ENCODE assay signal across 29 mouse cellular contexts in the genomic region with DNA sequence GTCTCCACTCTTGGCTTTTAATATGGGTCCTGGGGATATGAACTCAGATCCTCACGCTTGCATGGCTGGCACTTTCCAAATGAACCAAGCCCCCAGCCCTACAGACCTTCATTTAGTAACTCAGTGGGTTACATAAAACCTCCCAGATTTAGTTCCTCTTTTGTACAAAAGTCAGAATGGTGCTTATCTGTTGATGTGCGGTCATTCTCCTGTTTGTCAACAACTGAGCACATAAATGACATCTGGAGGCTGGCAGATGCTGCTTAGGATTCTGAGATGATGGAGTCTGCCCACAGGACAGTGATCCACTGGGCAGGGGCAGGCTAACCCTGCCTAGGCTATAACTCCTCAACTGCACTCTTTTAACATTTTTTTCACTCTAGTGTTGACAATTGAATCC. TPM values are rescaled to one million over a fixed set of nuclear protein-coding genes. Genes with fewer than 3 reads are reported as not detected.
DNase-seq lines count a peak whose midpoint lies in the region; ATAC-seq and TF ChIP-seq lines count a peak whose summit lies in the region.
"Had no signal": no experiment of that assay in that cellular context is flagged by ENCODE, and none has a peak within 500 bp of the region (broad histone marks: within the 10 kb centered on the region; RNA-seq: fewer than 3 reads in every experiment).

No protein-coding gene starts in this region.

- H3K9me3 ChIP-seq in MEL (replicated peaks; ENCODE audit: insufficient read depth, low read length) = no peaks in the 10 kb centered on the region
- H3K9me3 ChIP-seq in midbrain, embryonic 10.5 days (replicated peaks) = no peaks in the 10 kb centered on the region; the same call in 1 of the 2 replicates
- H3K9me3 ChIP-seq: hindbrain, embryonic 10.5 days; hindbrain, embryonic 13.5 days; intestine, embryonic 15.5 days had no signal

- 85% methylated on average over 2 of the region's 2 CpGs for WGBS in midbrain, embryonic 10.5 days

- DNase-seq in 416B (ENCODE audit: low read depth) = peak; percentile 26
- DNase-seq in MEL (ENCODE audit: low read depth, low spot score) = peak; percentile 52
- no peak for DNase-seq in lung, postnatal 10 days
- DNase-seq in frontal cortex, adult 2 months (ENCODE audit: extremely low spot score in 1 of 2, low spot score in 1 of 2) = no peak
- DNase-seq in midbrain, embryonic 10.5 days (ENCODE audit: low spot score) = no peak
- DNase-seq: adrenal gland, adult 2 months; adrenal gland, postnatal 14 days; cerebellum, adult 11 months; cerebellum, adult 2 months; cerebellum, adult 9-11 months; cerebellum, postnatal 25 days; forebrain, postnatal 0 days; gastrocnemius, postnatal 25 days; heart, postnatal 36 days; kidney, adult 11 months had no signal

- H3K27ac ChIP-seq in MEL (ENCODE audit: control insufficient read depth, low read depth, low read length) = no peak overlapping the region
- no peak overlapping the region for H3K27ac ChIP-seq in midbrain, embryonic 10.5 days (replicated peaks)
- H3K27ac ChIP-seq: hindbrain, embryonic 10.5 days; hindbrain, embryonic 13.5 days; intestine, embryonic 15.5 days had no signal

- peaks cover 1 to 2% of the 10 kb centered on the region in 2 experiments; a peak in 2 of 4 replicates for H3K27me3 ChIP-seq in MEL (ENCODE audit: control insufficient read depth in 1 of 2, insufficient read depth in 2 of 2, low read length in 2 of 2)
- H3K27me3 ChIP-seq in midbrain, embryonic 10.5 days (ENCODE audit: low read depth, poor library complexity, severe bottlenecking) = no peaks in the 10 kb centered on the region
- H3K27me3 ChIP-seq: hindbrain, embryonic 13.5 days; intestine, embryonic 15.5 days had no signal

- no peaks in the 10 kb centered on the region for H3K36me3 ChIP-seq in MEL (ENCODE audit: control insufficient read depth in 1 of 2, insufficient read depth in 2 of 2, low read length in 2 of 2)
- no peaks in the 10 kb centered on the region for H3K36me3 ChIP-seq in midbrain, embryonic 10.5 days
- H3K36me3 ChIP-seq: hindbrain, embryonic 10.5 days; hindbrain, embryonic 13.5 days; intestine, embryonic 15.5 days had no signal

- H3K4me1 ChIP-seq in MEL (ENCODE audit: control insufficient read depth in 1 of 2, insufficient read depth in 2 of 2, low read length in 2 of 2) = no peaks in the 10 kb centered on the region
- 0 out of 2 replicates have a peak, but pooled peaks cover 3% of the 10 kb centered on the region for H3K4me1 ChIP-seq in midbrain, embryonic 10.5 days
- H3K4me1 ChIP-seq: hindbrain, embryonic 10.5 days; hindbrain, embryonic 13.5 days; intestine, embryonic 15.5 days had no signal

- H3K79me2 ChIP-seq in MEL (ENCODE audit: control insufficient read depth, insufficient read depth, low read length, poor library complexity) = no peaks in the 10 kb centered on the region

- H3K9ac ChIP-seq in MEL (ENCODE audit: control insufficient read depth, low read depth, low read length, poor library complexity, severe bottlenecking) = no peak overlapping the region
- H3K9ac ChIP-seq: forebrain, postnatal 0 days; hindbrain, embryonic 13.5 days; intestine, embryonic 15.5 days had no signal

- no peak for TF ChIP-seq POLR2A in MEL (IDR thresholded peaks at IDR 0.05; ENCODE audit: control insufficient read depth in 1 of 2, insufficient read depth in 1 of 2, low read depth in 1 of 2, low read length in 2 of 2, poor library complexity in 1 of 2)

- peak in 1 of 2 experiments; percentile 24; a peak in 1 of 4 replicates for TF ChIP-seq EP300 in MEL (IDR thresholded peaks at IDR 0.05; ENCODE audit: low read depth in 1 of 2, low read length in 2 of 2)

- TF ChIP-seq RAD21 in MEL (IDR thresholded peaks at IDR 0.05; ENCODE audit: low read depth, low read length) = no peak

- no peak overlapping the region for H3K4me3 ChIP-seq in MEL (ENCODE audit: control insufficient read depth in 1 of 2, insufficient read depth in 1 of 2, low read depth in 2 of 2, low read length in 2 of 2)
- H3K4me3 ChIP-seq in midbrain, embryonic 10.5 days = no peak overlapping the region
- H3K4me3 ChIP-seq: hindbrain, embryonic 10.5 days; hindbrain, embryonic 13.5 days; intestine, embryonic 15.5 days had no signal

- TF ChIP-seq CTCF in MEL (IDR thresholded peaks at IDR 0.05 in 2 of 3, conservative IDR thresholded peaks at IDR 0.05 in 1 of 3; ENCODE audit: control insufficient read depth in 1 of 3, insufficient read depth in 1 of 3, low read depth in 2 of 3, low read length in 3 of 3, poor library complexity in 1 of 3, severe bottlenecking in 1 of 3) = no peak

- peak; percentile 40; the same call in 1 of the 2 replicates for ATAC-seq in granulocyte monocyte progenitor cell, adult 5-6 weeks (replicated peaks; ENCODE audit: poor library complexity, severe bottlenecking)
- ATAC-seq: forebrain, embryonic 14.5 days; forebrain, postnatal 0 days; hindbrain, embryonic 16.5 days; intestine, embryonic 15.5 days had no signal

TF ChIP-seq in MEL, 35 proteins besides CTCF, POLR2A, EP300 and RAD21:
- TF ChIP-seq TAL1 (IDR thresholded peaks at IDR 0.05; ENCODE audit: low read length) (no peak), GATA1 (IDR thresholded peaks at IDR 0.05; ENCODE audit: low read depth, low read length) (peak; percentile 48), CHD2 (IDR thresholded peaks at IDR 0.05; ENCODE audit: low read length) (no peak)

RNA-seq across cellular contexts. Expression of a gene that starts 1.0 kb away (rescaled TPM):
- total RNA-seq in MEL (2012; rRNA removed) = not detected in 2 replicates
- not detected for polyA plus RNA-seq in MEL (2012; ENCODE audit: insufficient read depth in 1 of 2, insufficient read length in 2 of 2, low read depth in 1 of 2, low replicate concordance in 2 of 2, missing spikeins in 1 of 2)
- total RNA-seq in granulocyte monocyte progenitor cell, adult 5-6 weeks (2014; fragmentation: Nextera tagmentation) = not detected in 2 replicates
- not detected in 2 replicates for total RNA-seq in granulocyte monocyte progenitor cell, adult 5-6 weeks (2017)
- 0.11 TPM in 1 of 2 replicates, not detected in the other for polyA plus RNA-seq in frontal cortex, adult 2 months (2012; rRNA removed)
- polyA plus RNA-seq in midbrain, embryonic 10.5 days (2016; fragmentation: Nextera tagmentation; extraction: Ambion mirVana) = not detected in 2 replicates
- total RNA-seq: adrenal gland, adult 2 months; adrenal gland, postnatal 14 days; adrenal gland, postnatal 4 days; ES-E14; forebrain, postnatal 0 days; gastrocnemius, adult 8-10 months; gastrocnemius, postnatal 25 days; heart, adult 8-10 months; heart, postnatal 36 days had no signal
- polyA plus RNA-seq: adrenal gland, adult 2 months; cerebellum, adult 2 months; forebrain, embryonic 14.5 days; forebrain, postnatal 0 days; gonadal fat pad, adult 2 months; heart, embryonic 11.5 days; heart, embryonic 14.5 days; heart, postnatal 0 days; hindbrain, embryonic 10.5 days; hindbrain, embryonic 13.5 days; hindbrain, embryonic 16.5 days; intestine, embryonic 15.5 days had no signal

RNA-seq across cellular contexts. Expression of a gene that starts 17.3 kb away (rescaled TPM):
- total RNA-seq in MEL (2012; rRNA removed) = 0.39 and 0.46 TPM in 2 replicates
- 10 to 100 TPM in 1 of 2 experiments, under 1 TPM in 1; 0.58 to 24.5 TPM for polyA plus RNA-seq in MEL (2012; ENCODE audit: insufficient read depth in 1 of 2, insufficient read length in 2 of 2, low read depth in 1 of 2, low replicate concordance in 2 of 2, missing spikeins in 1 of 2)
- 0.64 and 1.4 TPM in 2 replicates for total RNA-seq in granulocyte monocyte progenitor cell, adult 5-6 weeks (2014; fragmentation: Nextera tagmentation)
- 0.60 and 0.77 TPM in 2 replicates for total RNA-seq in granulocyte monocyte progenitor cell, adult 5-6 weeks (2017)
- 2.9 and 3.4 TPM in 2 replicates for polyA plus RNA-seq in frontal cortex, adult 2 months (2012; rRNA removed)
- polyA plus RNA-seq in midbrain, embryonic 10.5 days (2016; fragmentation: Nextera tagmentation; extraction: Ambion mirVana) = 1.00 and 1.3 TPM in 2 replicates

RNA-seq across cellular contexts. Expression of a gene that starts 42.4 kb away (rescaled TPM):
- total RNA-seq in MEL (2012; rRNA removed) = 26.9 and 28.0 TPM in 2 replicates
- polyA plus RNA-seq in MEL (2012; ENCODE audit: insufficient read depth in 1 of 2, insufficient read length in 2 of 2, low read depth in 1 of 2, low replicate concordance in 2 of 2, missing spikeins in 1 of 2) = 10 to 100 TPM in 1 of 2 experiments, not detected in 1; 67.5 TPM
- total RNA-seq in granulocyte monocyte progenitor cell, adult 5-6 weeks (2014; fragmentation: Nextera tagmentation) = 72.5 and 101 TPM in 2 replicates
- 33.9 and 34.1 TPM in 2 replicates for total RNA-seq in granulocyte monocyte progenitor cell, adult 5-6 weeks (2017)
- polyA plus RNA-seq in frontal cortex, adult 2 months (2012; rRNA removed) = 114 and 116 TPM in 2 replicates
- 60.7 and 68.7 TPM in 2 replicates for polyA plus RNA-seq in midbrain, embryonic 10.5 days (2016; fragmentation: Nextera tagmentation; extraction: Ambion mirVana)

RNA-seq across cellular contexts. Expression of a gene that starts 54.6 kb away (rescaled TPM):
- total RNA-seq in MEL (2012; rRNA removed) = 8.4 and 10.1 TPM in 2 replicates
- polyA plus RNA-seq in MEL (2012; ENCODE audit: insufficient read depth in 1 of 2, insufficient read length in 2 of 2, low read depth in 1 of 2, low replicate concordance in 2 of 2, missing spikeins in 1 of 2) = 1 to 10 TPM in 1 of 2 experiments, not detected in 1; 6.9 TPM
- 9.9 and 10.0 TPM in 2 replicates for total RNA-seq in granulocyte monocyte progenitor cell, adult 5-6 weeks (2014; fragmentation: Nextera tagmentation)
- total RNA-seq in granulocyte monocyte progenitor cell, adult 5-6 weeks (2017) = 8.2 and 11.8 TPM in 2 replicates
- 10.4 and 11.4 TPM in 2 replicates for polyA plus RNA-seq in frontal cortex, adult 2 months (2012; rRNA removed)
- polyA plus RNA-seq in midbrain, embryonic 10.5 days (2016; fragmentation: Nextera tagmentation; extraction: Ambion mirVana) = 7.0 and 10.8 TPM in 2 replicates

RNA-seq across cellular contexts. Expression of a gene that starts 54.7 kb away (rescaled TPM):
- 0.52 and 0.62 TPM in 2 replicates for total RNA-seq in MEL (2012; rRNA removed)
- not detected for polyA plus RNA-seq in MEL (2012; ENCODE audit: insufficient read depth in 1 of 2, insufficient read length in 2 of 2, low read depth in 1 of 2, low replicate concordance in 2 of 2, missing spikeins in 1 of 2)
- 1.3 and 7.0 TPM in 2 replicates for total RNA-seq in granulocyte monocyte progenitor cell, adult 5-6 weeks (2014; fragmentation: Nextera tagmentation)
- total RNA-seq in granulocyte monocyte progenitor cell, adult 5-6 weeks (2017) = 1.4 TPM in 1 of 2 replicates, not detected in the other
- 0.44 and 0.76 TPM in 2 replicates for polyA plus RNA-seq in frontal cortex, adult 2 months (2012; rRNA removed)
- 4.1 and 5.1 TPM in 2 replicates for polyA plus RNA-seq in midbrain, embryonic 10.5 days (2016; fragmentation: Nextera tagmentation; extraction: Ambion mirVana)
- total RNA-seq: ES-E14; gastrocnemius, postnatal 25 days had no signal
- polyA plus RNA-seq: adrenal gland, adult 2 months had no signal

Comparison
In these comparisons a context has a peak if more than half of its experiments do, and no peak if none do; other contexts are left out.
1. DNase-seq: peak in 416B (single experiment) and MEL (single experiment); none in lung, postnatal 10 days (single experiment), frontal cortex, adult 2 months (0 of 2) and midbrain, embryonic 10.5 days (single experiment).